Mouse (Mus musculus): ENCODE results near the gene Nup107.
"Not testable (repeated sequence)": the region's sequence is repeated elsewhere in the genome, so short reads cannot be mapped to it uniquely, and the experiment has no call there.

Nup107 gene

GRCm38 (mm10) chr10:117750529-117751281 is 41.8 kb downstream of the Nup107 start:
- DNase-seq (ENCODE audit: low spot score in 2 of 2) = no peak

- no peak for DNase-seq (ENCODE audit: low spot score in 2 of 2)
Observed at GRCm38 (mm10) chr10:117749787-117750343, 42.6 kb downstream of the Nup107 start.

GRCm38 (mm10) chr10:117749050-117749686 is 43.3 kb downstream of the Nup107 start:
- DNase-seq (ENCODE audit: low spot score in 2 of 2) = no peak

- DNase-seq (ENCODE audit: low spot score in 2 of 2) = no peak
Observed at GRCm38 (mm10) chr10:117748276-117749049, 44.0 kb downstream of the Nup107 start.

- no peak for DNase-seq (ENCODE audit: low spot score in 2 of 2)
Observed at GRCm38 (mm10) chr10:117747711-117748110, 44.8 kb downstream of the Nup107 start.

- DNase-seq (ENCODE audit: low spot score in 2 of 2) = peak; percentile 88 to 89
Observed at GRCm38 (mm10) chr10:117746297-117746883, 46.1 kb downstream of the Nup107 start, which contains the start of gene Slc35e3. Slc35e3 (minus strand) TSS chr10:117746365.

- DNase-seq (ENCODE audit: low spot score in 2 of 2) = not testable (repeated sequence)
Observed at GRCm38 (mm10) chr10:117745570-117746296, 46.8 kb downstream of the Nup107 start.

GRCm38 (mm10) chr10:117743917-117744316 is 48.6 kb downstream of the Nup107 start:
- no peak for DNase-seq (ENCODE audit: low spot score in 2 of 2)

- DNase-seq (ENCODE audit: low spot score in 2 of 2) = no peak
Observed at GRCm38 (mm10) chr10:117743182-117743581, 49.3 kb downstream of the Nup107 start.

- DNase-seq (ENCODE audit: low spot score in 2 of 2) = no peak
Observed at GRCm38 (mm10) chr10:117742618-117743017, 49.9 kb downstream of the Nup107 start.

- DNase-seq (ENCODE audit: low spot score in 2 of 2) = no peak
Observed at GRCm38 (mm10) chr10:117741698-117742475, 50.6 kb downstream of the Nup107 start.

GRCm38 (mm10) chr10:117740921-117741320 is 51.6 kb downstream of the Nup107 start:
- no peak for DNase-seq (ENCODE audit: low spot score in 2 of 2)

- no peak for DNase-seq (ENCODE audit: low spot score in 2 of 2)
Observed at GRCm38 (mm10) chr10:117740171-117740570, 52.3 kb downstream of the Nup107 start.

GRCm38 (mm10) chr10:117739648-117739948 is 52.9 kb downstream of the Nup107 start:
- DNase-seq (ENCODE audit: low spot score in 2 of 2) = no peak

GRCm38 (mm10) chr10:117738928-117739647 is 53.4 kb downstream of the Nup107 start:
- no peak for DNase-seq (ENCODE audit: low spot score in 2 of 2)

- DNase-seq (ENCODE audit: low spot score in 2 of 2) = no peak
Observed at GRCm38 (mm10) chr10:117738140-117738921, 54.2 kb downstream of the Nup107 start.

- not testable (repeated sequence) for DNase-seq (ENCODE audit: low spot score in 2 of 2)
Observed at GRCm38 (mm10) chr10:117737498-117737897, 55.0 kb downstream of the Nup107 start.

GRCm38 (mm10) chr10:117737075-117737474 is 55.4 kb downstream of the Nup107 start:
- DNase-seq (ENCODE audit: low spot score in 2 of 2) = no peak

- no peak for DNase-seq (ENCODE audit: low spot score in 2 of 2)
Observed at GRCm38 (mm10) chr10:117736573-117736972, 55.9 kb downstream of the Nup107 start.

All from right cerebral cortex, postnatal 36 days (tissue).